Mouse (Mus musculus) Patski (cell line): ENCODE measurements around the gene Uqcr11. TPM values are rescaled to one million over a fixed set of nuclear protein-coding genes. Genes with fewer than 3 reads are reported as not detected.

Experiments
- ATAC-seq: fragments of 100-300 bp; one replicate; pipeline ENCODE4 v1.8.0; 2021
- CTCF ChIA-PET: fragments of 350-600 bp; sonication (Branson Sonifier 250); formaldehyde crosslinking; loops from one replicate; lab custom pipeline; 2022; ENCODE audit warnings: inconsistent platforms; lab: Charles Lee
- POLR2A ChIA-PET: fragments of 350-600 bp; sonication (Branson Sonifier 250); formaldehyde crosslinking; loops from one replicate; lab custom pipeline; 2022; ENCODE audit warnings: antibody characterized with exemption, inconsistent platforms; lab: Charles Lee
- DNase-seq: peaks from one replicate; pipeline ENCODE4 v3.0.0-alpha.2; 2011; ENCODE audit warnings: low read depth, low spot score
- H3K27me3 ChIP-seq: fragments of 371-371 bp; one replicate; pipeline ENCODE4 v1.5.1; 2021
- CTCF ChIP-seq: fragments of 100-300 bp; IDR thresholded peaks from one replicate; pipeline ENCODE4 v1.5.1; 2021
- in situ Hi-C: fragments of 300-500 bp; cut with MboI; formaldehyde crosslinking; loops from 3 replicates; pipeline ENCODE4 v1.11.1; 2018; ENCODE audit warnings: low pct_unique_long_range_greater_than_20kb, mixed read lengths
- polyA plus RNA-seq: library from polyadenylated mRNA; unstranded; gene quantifications from one replicate; pipeline ENCODE4 v1.2.3, GENCODE M21; 2021

The Uqcr11 gene
- polyA plus RNA-seq, 1 experiment from 2014 or later, result 535 TPM

- no peak for DNase-seq
- H3K27me3 ChIP-seq, result no peaks in the 10 kb centered on the region
- TF ChIP-seq CTCF, result no peak
- ChIA-PET POLR2A (no interaction called here), CTCF (no interaction called here)
- in situ Hi-C loops, result no loop called here
- no peak for ATAC-seq
Measured at GRCm38 (mm10) chr10:80389185-80389708, 17.4 kb downstream of the Uqcr11 start.

- DNase-seq, result no peak
- TF ChIP-seq CTCF, result no peak
- in situ Hi-C loops, result no loop called here
- no peak for ATAC-seq
- POLR2A ChIA-PET, result interaction anchor here (5.3 kb wide), 1 partner anchor 10 kb away, joined by 38 read pairs; the partner anchor contains the start of gene Mbd3
- H3K27me3 ChIP-seq, result no peaks in the 10 kb centered on the region
- CTCF ChIA-PET, result no interaction called here
Measured at GRCm38 (mm10) chr10:80388731-80389130, 17.9 kb downstream of the Uqcr11 start.

GRCm38 (mm10) chr10:80387522-80387959 lies 19.1 kb downstream of the Uqcr11 start, which contains the start of gene Mex3d:
Gene Mex3d, minus strand, starts transcription at chr10:80387659.
- POLR2A ChIA-PET, result interaction anchor here (0.7 to 5.3 kb wide), 2 partner anchors 11 to 45 kb away, joined by 4 to 38 read pairs; partner anchors contain the start of gene Mbd3
- no peak for DNase-seq
- H3K27me3 ChIP-seq, result no peaks in the 10 kb centered on the region
- CTCF ChIA-PET, result interaction anchor here (0.7 kb wide), 1 partner anchor 59 kb away, joined by 3 read pairs; no protein-coding TSS in a partner anchor
- no peak for TF ChIP-seq CTCF
- in situ Hi-C loops, result no loop called here
- no peak for ATAC-seq

GRCm38 (mm10) chr10:80386735-80387471 lies 19.7 kb downstream of the Uqcr11 start:
- no peak for TF ChIP-seq CTCF
- CTCF ChIA-PET, result interaction anchor here (0.7 to 1.5 kb wide), 3 partner anchors 10 to 59 kb away, joined by 3 to 10 read pairs (median 4); no protein-coding TSS in a partner anchor
- POLR2A ChIA-PET, result interaction anchor here (0.7 to 5.3 kb wide), 4 partner anchors 12 to 46 kb away, joined by 3 to 38 read pairs (median 4); partner anchors contain the start of gene Mbd3
- H3K27me3 ChIP-seq, result no peaks in the 10 kb centered on the region
- ATAC-seq, result no peak
- in situ Hi-C loops, result no loop called here
- DNase-seq, result no peak

GRCm38 (mm10) chr10:80385811-80386734 lies 20.6 kb downstream of the Uqcr11 start:
- ChIA-PET POLR2A (interaction anchor here (1.0 to 5.3 kb wide), 3 partner anchors 13 to 20 kb away, joined by 3 to 38 read pairs (median 3); partner anchors contain the start of gene Mbd3), CTCF (interaction anchor here (1.0 to 2.2 kb wide), 4 partner anchors 9 to 171 kb away, joined by 4 to 10 read pairs (median 7); no protein-coding TSS in a partner anchor)
- in situ Hi-C loops, result no loop called here
- no peak for ATAC-seq
- TF ChIP-seq CTCF, result no peak
- DNase-seq, result no peak
- H3K27me3 ChIP-seq, result no peaks in the 10 kb centered on the region

- no peak for TF ChIP-seq CTCF
- POLR2A ChIA-PET, result interaction anchor here (1.0 to 5.3 kb wide), 2 partner anchors 14 to 19 kb away, joined by 3 to 38 read pairs; partner anchors contain the start of gene Mbd3
Measured at GRCm38 (mm10) chr10:80385310-80385709, 21.3 kb downstream of the Uqcr11 start.

GRCm38 (mm10) chr10:80384709-80385108 lies 21.9 kb downstream of the Uqcr11 start:
- ATAC-seq (no peak), DNase-seq (no peak)
- TF ChIP-seq CTCF, result no peak
- H3K27me3 ChIP-seq, result no peaks in the 10 kb centered on the region
- CTCF ChIA-PET, result interaction anchor here (0.7 to 2.2 kb wide), 6 partner anchors 10 to 173 kb away, joined by 3 to 10 read pairs (median 4); no protein-coding TSS in a partner anchor
- POLR2A ChIA-PET, result interaction anchor here (1.0 to 5.3 kb wide), 2 partner anchors 14 to 19 kb away, joined by 3 to 38 read pairs; partner anchors contain the start of gene Mbd3
- in situ Hi-C loops, result no loop called here

More at GRCm38 (mm10) chr10:80385310-80385709, 21.3 kb downstream of the Uqcr11 start:
- no peaks in the 10 kb centered on the region for H3K27me3 ChIP-seq
- no peak for ATAC-seq
- no peak for DNase-seq
- in situ Hi-C loops, result no loop called here
- CTCF ChIA-PET, result interaction anchor here (0.7 to 2.2 kb wide), 5 partner anchors 9 to 172 kb away, joined by 3 to 10 read pairs (median 5); no protein-coding TSS in a partner anchor

- DNase-seq (no peak), ATAC-seq (no peak)
- no peak for TF ChIP-seq CTCF
- ChIA-PET CTCF (interaction anchor here (1.0 to 2.2 kb wide), 5 partner anchors 10 to 173 kb away, joined by 3 to 10 read pairs (median 5); no protein-coding TSS in a partner anchor), POLR2A (interaction anchor here (1.0 to 5.3 kb wide), 2 partner anchors 15 to 20 kb away, joined by 3 to 38 read pairs; partner anchors contain the start of gene Mbd3)
- H3K27me3 ChIP-seq, result no peaks in the 10 kb centered on the region
- in situ Hi-C loops, result no loop called here
Measured at GRCm38 (mm10) chr10:80384115-80384639, 22.5 kb downstream of the Uqcr11 start.

GRCm38 (mm10) chr10:80383431-80383830 lies 23.2 kb downstream of the Uqcr11 start:
- ChIA-PET CTCF (interaction anchor here (1.0 to 2.2 kb wide), 6 partner anchors 9 to 123 kb away, joined by 3 to 10 read pairs (median 4); no protein-coding TSS in a partner anchor), POLR2A (interaction anchor here (1.2 to 5.3 kb wide), 2 partner anchors 10 to 15 kb away, joined by 3 to 38 read pairs; partner anchors contain the start of gene Mbd3)
- in situ Hi-C loops, result no loop called here
- no peak for TF ChIP-seq CTCF
- ATAC-seq, result no peak
- no peak for DNase-seq
- H3K27me3 ChIP-seq, result no peaks in the 10 kb centered on the region
